Mouse (Mus musculus) fat pad, adult 2 months (tissue): Measurements from ENCODE around the gene Pgbd1.
"Not testable (repeated sequence)": the region's sequence is repeated elsewhere in the genome, so short reads cannot be mapped to it uniquely, and the experiment has no call there.

Source experiments
- DNase-seq: peaks from one replicate; pipeline ENCODE4 v3.0.0-alpha.2; 2011; ENCODE audit warnings: low read depth, low spot score; ENCODE audit errors: extremely low read depth

Pgbd1 gene

DNA sequence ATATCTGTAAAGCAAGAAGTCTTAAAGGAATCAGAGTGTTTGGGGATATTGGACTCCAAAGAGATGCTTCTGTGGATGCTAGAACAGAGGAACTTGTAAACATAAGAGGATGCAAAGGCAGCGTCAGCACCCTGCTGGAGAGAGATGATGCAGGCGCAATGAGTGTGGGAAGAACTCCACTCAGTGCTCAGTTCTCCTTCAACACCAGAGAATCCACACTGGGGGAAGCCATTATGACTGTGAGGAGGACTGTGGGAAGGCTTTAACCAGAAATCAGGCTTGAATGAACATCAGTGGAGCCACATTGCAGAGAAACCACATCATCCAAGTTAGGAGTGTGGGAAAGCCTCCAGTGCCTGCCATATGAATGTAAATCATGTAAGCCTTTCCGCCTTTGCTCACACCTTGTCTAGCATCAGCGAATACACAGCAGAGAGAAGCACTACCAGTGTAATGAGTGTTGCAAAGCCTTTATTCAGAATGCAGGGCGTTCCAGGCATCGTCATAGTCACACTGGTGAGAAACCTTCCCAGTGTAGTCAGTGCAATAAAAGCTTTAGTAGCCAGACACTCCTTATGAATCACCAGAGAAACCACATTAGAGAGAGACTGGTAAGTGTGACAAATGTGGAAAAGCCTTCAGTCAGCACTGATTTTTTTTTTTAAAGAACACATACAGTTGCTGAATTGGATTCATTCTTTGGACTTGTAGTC, 23.4 kb downstream of the Pgbd1 start:
- no peak for DNase-seq

GRCm38 (mm10) chr13:21415750-21416149, 25.1 kb downstream of the Pgbd1 start:
- no peak for DNase-seq

- no peak for DNase-seq
Observed at GRCm38 (mm10) chr13:21415266-21415665, 25.6 kb downstream of the Pgbd1 start.

DNA sequence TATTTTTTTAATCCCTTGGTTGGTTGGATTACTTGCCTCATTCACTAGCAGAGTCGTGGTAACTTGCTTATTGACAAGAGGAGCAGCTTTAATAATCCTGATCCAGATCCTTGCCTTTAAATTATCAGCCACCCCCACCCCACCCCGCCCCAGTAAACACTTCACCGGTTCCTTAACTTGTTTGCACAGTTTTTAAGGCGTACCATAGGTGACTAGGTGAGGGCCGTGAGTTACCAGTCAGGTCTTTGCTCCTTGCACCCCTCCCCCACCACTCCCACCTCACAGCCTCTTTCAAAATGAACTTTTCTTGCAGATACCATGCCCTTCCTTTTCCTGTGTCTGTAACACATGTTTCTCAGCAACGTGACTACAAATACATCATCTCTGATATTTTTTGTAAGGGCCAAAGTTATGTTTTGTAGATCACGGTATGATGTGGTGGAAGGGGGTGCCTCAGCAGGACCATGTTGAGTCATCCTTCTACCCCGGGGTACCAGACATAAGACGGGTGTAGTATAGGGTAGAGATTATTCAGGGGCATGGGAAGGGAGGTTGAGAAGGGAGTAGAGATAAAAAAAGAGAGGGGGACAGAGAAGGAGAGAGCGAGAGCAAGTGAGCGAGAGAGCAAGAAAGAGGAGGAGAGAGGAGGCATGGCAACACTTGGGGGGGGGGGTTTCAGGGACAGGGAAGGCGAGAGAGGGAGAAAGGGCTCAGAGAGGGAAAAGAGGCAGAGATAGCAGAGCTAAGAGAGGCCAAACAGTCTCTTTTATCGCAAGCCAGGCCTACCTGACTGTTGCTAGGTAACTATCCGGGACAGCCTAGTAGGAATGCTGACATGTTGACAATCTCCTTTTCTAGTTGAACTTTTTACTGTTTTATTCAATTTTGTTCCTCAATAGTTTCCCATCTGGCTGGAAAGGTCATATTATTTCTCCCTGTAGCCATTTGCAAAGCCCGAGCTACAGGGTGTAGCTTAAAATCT, 26.3 kb downstream of the Pgbd1 start:
- no peak for DNase-seq

DNA sequence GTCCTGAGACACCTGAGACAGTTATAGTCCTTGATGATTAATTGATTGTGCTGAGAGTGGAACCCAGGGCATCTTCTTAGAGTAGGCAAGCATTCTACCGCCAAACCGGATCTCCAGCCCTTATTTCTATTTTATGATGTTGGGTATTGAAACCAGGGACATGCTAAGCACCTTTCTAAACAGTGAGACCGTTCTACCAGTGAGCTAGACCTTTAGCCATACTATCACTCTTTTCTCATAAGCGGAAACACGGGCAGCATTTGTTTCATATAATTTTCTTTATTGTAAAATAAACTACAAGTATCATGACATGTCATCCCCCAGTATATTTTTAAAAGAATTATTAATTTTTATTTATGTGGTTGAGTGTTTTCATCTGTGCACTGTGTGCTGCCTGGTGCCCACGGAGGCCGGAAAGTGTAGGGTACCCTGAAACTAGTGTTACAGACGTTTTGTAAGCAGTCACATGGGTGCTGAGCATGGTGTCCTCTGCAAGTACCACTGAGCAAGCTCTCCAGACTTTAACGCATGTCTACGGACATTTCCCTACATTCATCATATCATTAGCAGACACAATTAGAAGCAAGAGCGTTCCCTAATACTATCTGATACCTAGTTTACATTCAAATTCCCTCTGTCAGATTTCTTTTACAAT, 31.9 kb downstream of the Pgbd1 start:
- DNase-seq, result no peak

DNA sequence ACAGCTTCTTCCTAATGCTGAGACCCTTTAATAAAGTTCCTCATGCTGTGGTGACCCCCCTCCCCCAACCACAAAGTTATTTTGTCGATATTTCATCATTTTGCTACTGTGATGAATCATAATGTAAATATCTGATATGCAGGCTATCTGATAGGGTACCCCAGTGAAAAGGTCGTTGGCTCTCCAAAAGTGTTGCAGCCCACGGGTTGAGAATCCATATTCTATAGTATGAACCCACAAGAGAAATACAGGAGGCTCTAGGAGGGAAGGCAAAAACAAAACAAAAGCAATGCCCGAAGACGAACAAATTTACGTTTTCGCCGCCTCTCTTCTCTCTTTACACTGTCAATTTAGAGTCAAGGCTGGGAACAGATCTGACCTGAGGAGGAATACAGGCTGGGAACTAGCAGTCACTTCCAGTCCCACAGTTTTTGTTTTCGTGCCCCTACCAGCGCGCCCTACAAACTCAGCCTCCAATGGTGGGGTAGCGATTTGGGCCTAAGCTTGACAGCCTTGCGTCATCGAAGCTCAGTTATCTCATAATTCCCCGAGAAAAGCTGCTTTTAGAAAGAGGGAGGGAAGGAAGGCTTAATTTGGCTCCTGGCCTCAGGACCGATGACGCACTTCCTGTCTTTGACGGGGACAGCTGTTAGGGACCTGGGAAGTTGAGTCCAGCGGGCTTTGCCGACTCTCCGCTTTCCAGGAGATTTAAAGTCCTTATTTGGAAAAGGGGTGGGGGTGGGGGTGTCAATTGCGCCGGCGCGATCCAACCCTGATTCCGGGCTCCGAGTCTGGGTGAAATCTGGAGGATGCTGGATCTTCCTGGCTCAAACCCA, 32.7 kb downstream of the Pgbd1 start:
- DNase-seq, result peak; percentile 46

GRCm38 (mm10) chr13:21407341-21407740, 33.5 kb downstream of the Pgbd1 start:
- no peak for DNase-seq

DNA sequence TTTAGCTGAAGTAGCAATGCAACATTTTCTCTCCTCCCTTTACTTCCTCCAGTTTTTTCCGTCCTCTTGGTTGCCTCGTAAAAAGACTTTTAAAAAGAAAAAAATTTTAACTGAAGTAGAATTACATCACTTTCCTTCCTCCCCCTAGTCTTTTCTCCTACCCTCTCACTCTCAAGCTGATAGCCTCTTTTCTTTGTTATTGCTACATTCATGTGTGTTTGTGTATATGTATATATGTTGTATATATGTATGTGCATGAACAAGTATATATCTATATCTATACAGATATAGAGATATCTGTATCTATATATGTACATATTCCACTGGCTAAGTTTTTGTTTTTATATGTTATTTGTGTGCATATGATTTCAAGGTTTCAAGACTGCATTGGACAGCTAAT, 38.0 kb downstream of the Pgbd1 start:
- no peak for DNase-seq

DNA sequence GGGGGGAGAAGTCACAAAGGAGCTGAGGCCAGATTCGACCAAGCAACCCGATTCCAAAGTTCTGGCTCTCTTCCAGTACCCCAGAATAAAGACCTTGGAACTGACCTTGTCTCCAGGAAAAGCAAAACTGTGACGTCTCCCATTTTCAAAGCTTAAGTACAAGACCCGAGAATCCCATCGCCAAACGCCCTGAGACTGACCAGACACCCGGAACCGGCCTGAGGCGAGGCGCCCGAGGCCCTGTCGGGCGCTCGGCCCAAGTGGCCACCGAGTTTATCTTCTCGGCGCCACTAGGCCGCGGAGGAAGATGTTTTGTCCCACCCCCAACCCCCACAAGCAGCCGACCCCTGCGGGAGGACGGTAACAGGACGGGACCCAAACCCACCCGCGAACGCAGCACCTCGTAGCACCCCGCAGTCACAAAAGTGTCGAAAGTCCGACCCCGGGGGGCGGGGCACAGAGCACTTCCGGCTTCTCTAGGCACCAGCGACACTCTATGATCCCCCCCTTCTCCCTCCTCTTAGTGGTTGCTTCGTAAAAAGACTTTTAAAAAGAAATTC, 38.5 kb downstream of the Pgbd1 start, which contains the start of gene Zkscan3:
TSS of gene Zkscan3 (minus strand) at position 469 of the 560 bp plus-strand sequence.
- no peak for DNase-seq

DNA sequence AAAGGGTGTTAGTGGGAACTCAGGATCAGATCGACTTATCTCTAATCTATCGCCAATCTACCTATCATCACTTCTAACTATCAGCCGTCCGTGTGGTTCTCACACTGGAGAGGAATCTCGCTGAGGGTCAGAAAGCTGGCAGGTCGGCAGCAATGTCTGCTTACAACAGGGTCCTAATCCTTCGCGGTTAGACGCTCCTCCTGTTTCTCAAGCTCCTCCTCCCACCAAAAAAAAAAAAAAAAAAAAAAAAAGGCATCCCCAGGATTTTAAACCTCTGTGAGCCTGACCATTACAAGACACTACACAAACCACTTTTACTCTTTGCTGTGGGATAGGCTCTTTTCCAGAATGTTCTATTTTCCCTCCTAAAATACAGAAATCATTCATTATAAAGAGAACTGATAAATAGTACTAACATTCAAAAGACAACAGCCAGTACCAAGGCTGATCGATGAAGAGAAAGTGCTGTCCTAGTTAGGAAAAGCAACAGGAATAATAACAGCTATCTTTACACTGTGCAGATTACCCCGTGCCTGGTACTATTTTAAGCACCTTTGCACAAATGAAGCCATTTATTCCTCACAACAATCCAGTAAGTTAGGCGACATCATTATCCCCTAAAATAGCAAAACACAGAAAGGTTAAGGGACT, 39.1 kb downstream of the Pgbd1 start:
- DNase-seq, result no peak

GRCm38 (mm10) chr13:21401166-21401565, 39.7 kb downstream of the Pgbd1 start:
- DNase-seq, result no peak

DNA sequence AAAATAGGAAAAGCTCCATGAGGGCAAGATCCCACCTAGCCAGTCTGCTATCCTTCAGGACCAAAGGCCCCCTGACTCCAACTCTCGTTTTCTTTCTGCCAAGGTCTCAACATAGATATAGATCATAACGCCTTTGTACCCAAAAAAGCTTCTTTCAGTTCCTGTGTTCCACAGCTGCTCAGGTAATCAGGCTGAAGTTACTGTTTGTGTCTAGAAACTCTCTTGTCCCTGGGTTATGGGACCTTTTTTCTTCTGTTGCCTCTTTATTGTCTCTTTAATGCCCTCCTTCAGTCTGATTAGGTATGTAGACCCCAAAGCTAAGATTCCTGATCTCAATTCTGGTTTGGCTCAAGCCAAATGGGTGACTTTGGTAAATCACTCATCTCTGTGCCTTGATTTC, 43.4 kb downstream of the Pgbd1 start:
- DNase-seq, result no peak

DNA sequence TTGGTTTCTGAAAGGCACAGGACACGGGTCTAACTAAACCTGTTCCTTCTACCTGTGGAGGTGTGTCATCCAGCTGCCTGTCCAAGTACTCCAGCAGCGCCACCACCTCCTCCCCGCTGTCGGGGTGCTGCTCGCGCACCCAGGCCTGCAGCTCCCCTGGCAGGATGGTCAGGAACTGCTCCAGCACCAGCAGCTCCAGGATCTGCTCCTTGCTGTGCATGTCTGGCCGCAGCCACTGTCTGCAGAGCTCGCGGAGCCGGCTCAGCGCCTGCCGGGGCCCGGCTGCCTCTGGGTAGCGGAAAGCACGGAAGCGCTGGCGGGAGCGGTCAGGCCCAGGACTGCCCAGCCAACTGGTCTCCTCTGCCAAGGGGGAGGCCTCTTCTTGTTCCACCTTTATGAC, 44.8 kb downstream of the Pgbd1 start:
- DNase-seq, result not testable (repeated sequence)

GRCm38 (mm10) chr13:21395623-21396022, 45.2 kb downstream of the Pgbd1 start:
- peak; percentile 52 for DNase-seq

DNA sequence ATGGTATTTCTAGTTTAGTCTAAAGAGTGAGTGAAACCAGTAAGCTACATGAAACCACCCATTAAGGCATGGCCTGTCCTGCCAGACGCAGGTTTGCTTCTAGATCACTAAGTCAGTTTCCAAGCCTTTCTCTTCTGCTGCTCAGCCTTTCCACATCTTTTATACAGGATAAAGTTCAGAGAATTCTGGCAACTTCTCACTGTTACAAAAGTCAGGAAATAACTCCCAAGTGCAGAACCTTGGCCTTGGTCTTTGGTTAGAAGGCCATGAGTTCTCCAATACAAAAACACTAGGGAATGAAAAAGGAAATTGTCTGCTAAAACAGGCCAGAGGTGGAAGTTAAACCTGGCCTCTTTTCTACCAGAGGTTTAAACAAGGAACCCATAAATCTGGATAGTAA, 45.6 kb downstream of the Pgbd1 start:
- DNase-seq, result no peak

- no peak for DNase-seq
Observed at GRCm38 (mm10) chr13:21377773-21378172, 63.1 kb downstream of the Pgbd1 start.

GRCm38 (mm10) chr13:21372700-21373099, 68.2 kb downstream of the Pgbd1 start:
- DNase-seq, result no peak
